In the genomic region with DNA sequence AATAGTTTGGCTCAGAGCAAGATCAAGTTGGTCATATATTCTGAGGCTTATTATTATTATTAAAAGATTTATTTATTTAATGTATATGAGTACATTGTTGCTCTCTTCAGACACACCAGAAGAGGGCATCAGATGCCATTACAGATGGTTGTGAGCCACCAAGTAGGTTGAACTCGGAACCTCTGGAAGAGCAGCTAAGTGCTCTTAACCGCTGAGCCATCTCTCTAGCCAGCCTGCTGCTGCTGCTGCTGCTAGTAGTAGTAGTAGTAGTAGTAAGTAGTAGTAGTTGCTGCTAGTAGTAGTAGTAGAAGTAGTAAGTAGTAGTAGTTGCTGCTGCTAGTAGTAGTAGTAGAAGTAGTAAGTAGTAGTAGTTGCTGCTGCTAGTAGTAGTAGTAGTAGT, we compare ENCODE assay signal across 7 mouse cellular contexts. TPM values are rescaled to one million over a fixed set of nuclear protein-coding genes. Genes with fewer than 3 reads are reported as not detected.
A peak's percentile ranks its signal among the peaks of the same experiment; 100 is the strongest.
DNase-seq lines count a peak whose midpoint lies in the region; ATAC-seq and TF ChIP-seq lines count a peak whose summit lies in the region.
"Not testable (repeated sequence)": the region's sequence is repeated elsewhere in the genome, so short reads cannot be mapped to it uniquely, and the experiment has no call there.

No protein-coding gene starts in this region.

- not testable (repeated sequence) for H3K27me3 ChIP-seq in Patski; forebrain, embryonic 10.5 days (ENCODE audit: poor library complexity, severe bottlenecking); heart, embryonic 13.5 days (replicated peaks); intestine, embryonic 14.5 days (replicated peaks; ENCODE audit: control insufficient read depth, insufficient read depth, low read length); limb, embryonic 12.5 days; lung, embryonic 15.5 days; myocyte (ENCODE audit: control insufficient read depth, insufficient read depth, insufficient read length)

- not testable (repeated sequence) for H3K36me3 ChIP-seq in forebrain, embryonic 10.5 days (replicated peaks); heart, embryonic 13.5 days; intestine, embryonic 14.5 days (ENCODE audit: control insufficient read depth, insufficient read depth, low read length); limb, embryonic 12.5 days; lung, embryonic 15.5 days; myocyte (ENCODE audit: control insufficient read depth, insufficient read depth)

- H3ac ChIP-seq in myocyte (ENCODE audit: control insufficient read depth, insufficient read length): not testable (repeated sequence)

- H3K9me3 ChIP-seq in forebrain, embryonic 10.5 days; heart, embryonic 13.5 days; intestine, embryonic 14.5 days (ENCODE audit: control insufficient read depth, low read length); limb, embryonic 12.5 days; lung, embryonic 15.5 days: not testable (repeated sequence)

- WGBS in forebrain, embryonic 10.5 days: 71% methylated on average over 2 of the region's 2 CpGs
- whole genome bisulfite sequencing in heart, embryonic 13.5 days: 66% methylated on average over 2 of the region's 2 CpGs
- 72% methylated on average over 2 of the region's 2 CpGs for WGBS in intestine, embryonic 14.5 days
- 79% methylated on average over 2 of the region's 2 CpGs for WGBS in limb, embryonic 12.5 days
- 53% methylated on average over 2 of the region's 2 CpGs for WGBS in lung, embryonic 15.5 days

- peak; percentile 39 for TF ChIP-seq CTCF in Patski (IDR thresholded peaks at IDR 0.05)

- H3K4me1 ChIP-seq in forebrain, embryonic 10.5 days: peaks cover 40% of the 10 kb centered on the region
- H3K4me1 ChIP-seq in heart, embryonic 13.5 days: peaks cover 30% of the 10 kb centered on the region
- H3K4me1 ChIP-seq in intestine, embryonic 14.5 days (replicated peaks; ENCODE audit: control insufficient read depth, insufficient read depth, low read length): peaks cover 13% of the 10 kb centered on the region; the same call in 1 of the 2 replicates
- H3K4me1 ChIP-seq in limb, embryonic 12.5 days (replicated peaks): peaks cover 12% of the 10 kb centered on the region
- peaks cover 18% of the 10 kb centered on the region for H3K4me1 ChIP-seq in lung, embryonic 15.5 days

- POLR2A ChIA-PET in Patski (lab: Charles Lee): interaction anchor here (0.5 to 1.6 kb wide), 4 partner anchors 12 to 58 kb away, joined by 3 to 7 read pairs (median 4); no protein-coding TSS in a partner anchor

- H3K9ac ChIP-seq in heart, embryonic 13.5 days: peak overlapping the region; percentile 86
- peak overlapping the region; percentile 65; the same call in 1 of the 2 replicates for H3K9ac ChIP-seq in intestine, embryonic 14.5 days (ENCODE audit: low read length)
- peak overlapping the region; percentile 67; the same call in 1 of the 2 replicates for H3K9ac ChIP-seq in limb, embryonic 12.5 days (replicated peaks)
- H3K9ac ChIP-seq in lung, embryonic 15.5 days: not testable (repeated sequence)

- ATAC-seq in Patski; heart, embryonic 13.5 days (ENCODE audit: extremely low read depth, insufficient number of reproducible peaks, low FRiP score, low TSS enrichment); intestine, embryonic 14.5 days (replicated peaks; ENCODE audit: low FRiP score, low TSS enrichment, low read depth); limb, embryonic 12.5 days (ENCODE audit: insufficient number of reproducible peaks, insufficient read depth, low FRiP score, low TSS enrichment, low read depth); lung, embryonic 15.5 days (ENCODE audit: borderline replicate concordance, extremely low read depth, low FRiP score, low TSS enrichment): not testable (repeated sequence)

- CTCF ChIA-PET in Patski (lab: Charles Lee): interaction anchor here (0.9 to 1.3 kb wide), 4 partner anchors 11 to 55 kb away, joined by 3 to 5 read pairs (median 3); no protein-coding TSS in a partner anchor

- TF ChIP-seq POLR2A in myocyte (IDR thresholded peaks at IDR 0.05; ENCODE audit: insufficient read length, low read depth): not testable (repeated sequence)

- peak overlapping the region; percentile 91 for H3K4me2 ChIP-seq in heart, embryonic 13.5 days
- peak overlapping the region; percentile 92 for H3K4me2 ChIP-seq in intestine, embryonic 14.5 days (ENCODE audit: low read length)
- H3K4me2 ChIP-seq in limb, embryonic 12.5 days: peak overlapping the region; percentile 80
- H3K4me2 ChIP-seq in lung, embryonic 15.5 days: peak overlapping the region; percentile 82
- H3K4me2 ChIP-seq in myocyte (ENCODE audit: low read depth): peak overlapping the region; percentile 93

- DNase-seq in Patski (ENCODE audit: low read depth, low spot score); forebrain, embryonic 10.5 days (ENCODE audit: extremely low spot score, low spot score); intestine, embryonic 14.5 days (ENCODE audit: low spot score): not testable (repeated sequence)

- H3K27ac ChIP-seq in forebrain, embryonic 10.5 days: peak overlapping the region; percentile 88; the same call in 1 of the 2 replicates
- peak overlapping the region; percentile 98 for H3K27ac ChIP-seq in heart, embryonic 13.5 days (replicated peaks)
- peak overlapping the region; percentile 92 for H3K27ac ChIP-seq in intestine, embryonic 14.5 days (ENCODE audit: low read depth)
- not testable (repeated sequence) for H3K27ac ChIP-seq in limb, embryonic 12.5 days
- peak overlapping the region; percentile 83; the same call in 1 of the 2 replicates for H3K27ac ChIP-seq in lung, embryonic 15.5 days

- H3K4me3 ChIP-seq in forebrain, embryonic 10.5 days: peak overlapping the region; percentile 66
- peak overlapping the region; percentile 59 for H3K4me3 ChIP-seq in heart, embryonic 13.5 days
- H3K4me3 ChIP-seq in intestine, embryonic 14.5 days (ENCODE audit: low read depth, low read length): peak overlapping the region; percentile 66
- H3K4me3 ChIP-seq in limb, embryonic 12.5 days (replicated peaks): peak overlapping the region; percentile 61
- H3K4me3 ChIP-seq in lung, embryonic 15.5 days: peak overlapping the region; percentile 49
- peak overlapping the region; percentile 38 for H3K4me3 ChIP-seq in myocyte

- in situ Hi-C loops in Patski (cut with MboI; ENCODE audit: low pct_unique_long_range_greater_than_20kb): not testable (repeated sequence)

- peaks cover 23% of the 10 kb centered on the region for H3K79me2 ChIP-seq in myocyte (ENCODE audit: control insufficient read depth, insufficient read depth)

RNA-seq across cellular contexts. Expression of a gene that starts 3.2 kb away (rescaled TPM):
- 12.9 TPM for polyA plus RNA-seq in Patski (2021)
- 70.5 and 72.8 TPM in 2 replicates for polyA plus RNA-seq in forebrain, embryonic 10.5 days (2016; fragmentation: Nextera tagmentation; extraction: Ambion mirVana)
- polyA plus RNA-seq in heart, embryonic 13.5 days (2015; fragmentation: Nextera tagmentation; extraction: Ambion mirVana): 19.9 and 20.3 TPM in 2 replicates
- polyA plus RNA-seq in intestine, embryonic 14.5 days (2014; fragmentation: Nextera tagmentation; extraction: Ambion mirVana): 32.9 and 38.7 TPM in 2 replicates
- 45.7 and 48.5 TPM in 2 replicates for polyA plus RNA-seq in limb, embryonic 12.5 days (2016; fragmentation: Nextera tagmentation; extraction: Ambion mirVana)
- polyA plus RNA-seq in lung, embryonic 15.5 days (2015; fragmentation: Nextera tagmentation; extraction: Ambion mirVana): 31.4 and 33.4 TPM in 2 replicates
- polyA plus RNA-seq in myocyte (2012; fragmentation: generic; extraction: Trizol): 9.1 TPM

RNA-seq across cellular contexts. Expression of a gene that starts 4.3 kb away (rescaled TPM):
- 44.1 TPM for polyA plus RNA-seq in Patski (2021)
- polyA plus RNA-seq in forebrain, embryonic 10.5 days (2016; fragmentation: Nextera tagmentation; extraction: Ambion mirVana): 79.6 and 86.1 TPM in 2 replicates
- 45.0 and 49.8 TPM in 2 replicates for polyA plus RNA-seq in heart, embryonic 13.5 days (2015; fragmentation: Nextera tagmentation; extraction: Ambion mirVana)
- 46.6 and 53.1 TPM in 2 replicates for polyA plus RNA-seq in intestine, embryonic 14.5 days (2014; fragmentation: Nextera tagmentation; extraction: Ambion mirVana)
- 70.5 and 73.8 TPM in 2 replicates for polyA plus RNA-seq in limb, embryonic 12.5 days (2016; fragmentation: Nextera tagmentation; extraction: Ambion mirVana)
- polyA plus RNA-seq in lung, embryonic 15.5 days (2015; fragmentation: Nextera tagmentation; extraction: Ambion mirVana): 53.3 and 54.7 TPM in 2 replicates
- polyA plus RNA-seq in myocyte (2012; fragmentation: generic; extraction: Trizol): 29.1 TPM

RNA-seq across cellular contexts. Expression of a gene that starts 34.0 kb away (rescaled TPM):
- polyA plus RNA-seq in Patski (2021): 34.1 TPM
- 227 and 236 TPM in 2 replicates for polyA plus RNA-seq in forebrain, embryonic 10.5 days (2016; fragmentation: Nextera tagmentation; extraction: Ambion mirVana)
- 78.4 and 83.0 TPM in 2 replicates for polyA plus RNA-seq in heart, embryonic 13.5 days (2015; fragmentation: Nextera tagmentation; extraction: Ambion mirVana)
- 150 and 170 TPM in 2 replicates for polyA plus RNA-seq in intestine, embryonic 14.5 days (2014; fragmentation: Nextera tagmentation; extraction: Ambion mirVana)
- polyA plus RNA-seq in limb, embryonic 12.5 days (2016; fragmentation: Nextera tagmentation; extraction: Ambion mirVana): 169 and 171 TPM in 2 replicates
- 207 and 211 TPM in 2 replicates for polyA plus RNA-seq in lung, embryonic 15.5 days (2015; fragmentation: Nextera tagmentation; extraction: Ambion mirVana)
- polyA plus RNA-seq in myocyte (2012; fragmentation: generic; extraction: Trizol): 28.2 TPM

RNA-seq across cellular contexts. Expression of a gene that starts 36.5 kb away (rescaled TPM):
- 28.0 TPM for polyA plus RNA-seq in Patski (2021)
- polyA plus RNA-seq in forebrain, embryonic 10.5 days (2016; fragmentation: Nextera tagmentation; extraction: Ambion mirVana): 90.7 and 97.5 TPM in 2 replicates
- 67.9 and 75.5 TPM in 2 replicates for polyA plus RNA-seq in heart, embryonic 13.5 days (2015; fragmentation: Nextera tagmentation; extraction: Ambion mirVana)
- 67.3 and 72.7 TPM in 2 replicates for polyA plus RNA-seq in intestine, embryonic 14.5 days (2014; fragmentation: Nextera tagmentation; extraction: Ambion mirVana)
- 64.6 and 69.6 TPM in 2 replicates for polyA plus RNA-seq in limb, embryonic 12.5 days (2016; fragmentation: Nextera tagmentation; extraction: Ambion mirVana)
- polyA plus RNA-seq in lung, embryonic 15.5 days (2015; fragmentation: Nextera tagmentation; extraction: Ambion mirVana): 46.2 and 46.6 TPM in 2 replicates
- 56.4 TPM for polyA plus RNA-seq in myocyte (2012; fragmentation: generic; extraction: Trizol)

RNA-seq across cellular contexts. Expression of a gene that starts 43.5 kb away (rescaled TPM):
- polyA plus RNA-seq in Patski (2021) (7.2 TPM), myocyte (2012; fragmentation: generic; extraction: Trizol) (2.3 TPM)
- polyA plus RNA-seq in forebrain, embryonic 10.5 days (2016; fragmentation: Nextera tagmentation; extraction: Ambion mirVana): 1.9 and 2.1 TPM in 2 replicates
- polyA plus RNA-seq in heart, embryonic 13.5 days (2015; fragmentation: Nextera tagmentation; extraction: Ambion mirVana): 1.4 and 2.1 TPM in 2 replicates
- polyA plus RNA-seq in intestine, embryonic 14.5 days (2014; fragmentation: Nextera tagmentation; extraction: Ambion mirVana): 3.0 and 3.2 TPM in 2 replicates
- polyA plus RNA-seq in limb, embryonic 12.5 days (2016; fragmentation: Nextera tagmentation; extraction: Ambion mirVana): 2.3 and 2.6 TPM in 2 replicates
- 2.8 and 3.1 TPM in 2 replicates for polyA plus RNA-seq in lung, embryonic 15.5 days (2015; fragmentation: Nextera tagmentation; extraction: Ambion mirVana)
